Mouse (Mus musculus) lung, postnatal 36 days (tissue): ENCODE measurements at regions not wholly inside any gene's neighbourhood (a gene's known extent, or its start where the extent isn't known, plus 50 kb on each side); places are given as distances from the start of the nearest gene placed in this dataset.

Source experiments
- DNase-seq: peaks from one replicate; pipeline ENCODE4 v3.0.0; 2022; ENCODE audit warnings: mixed read lengths

DNA sequence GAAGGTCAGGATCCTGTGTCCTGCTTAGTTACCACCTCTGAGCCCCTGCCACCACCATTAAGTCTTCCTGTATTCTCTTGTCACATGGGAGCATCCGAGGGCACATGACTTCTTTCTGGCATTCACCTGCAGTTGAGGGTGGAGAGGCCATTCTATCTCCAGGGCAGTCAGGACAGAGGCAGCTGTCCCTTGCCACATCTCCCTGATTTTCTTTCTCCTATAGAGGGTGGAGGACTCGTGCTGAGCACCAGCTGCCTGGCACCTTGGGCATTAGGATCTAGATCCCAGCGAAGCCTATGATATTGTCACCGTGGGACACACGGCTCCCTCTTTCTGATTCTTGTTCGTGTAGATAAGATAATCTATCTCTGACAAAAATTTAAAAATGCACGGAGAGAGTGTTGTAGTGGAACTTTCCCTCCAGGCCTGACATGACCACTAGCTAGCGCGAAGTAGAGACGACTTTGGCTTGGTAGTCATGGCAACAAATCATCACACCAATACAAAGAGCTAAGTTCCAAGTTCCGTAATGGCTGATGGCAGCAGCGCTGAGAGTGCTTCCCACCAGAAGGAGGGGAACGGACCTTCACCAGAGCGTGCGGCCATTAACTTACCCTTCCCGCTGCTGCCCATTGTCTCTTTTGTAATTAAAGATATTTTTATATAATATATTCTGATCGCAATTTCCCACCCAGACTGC is 137.7 kb downstream of the Ipmk start:
- no peak for DNase-seq

DNA sequence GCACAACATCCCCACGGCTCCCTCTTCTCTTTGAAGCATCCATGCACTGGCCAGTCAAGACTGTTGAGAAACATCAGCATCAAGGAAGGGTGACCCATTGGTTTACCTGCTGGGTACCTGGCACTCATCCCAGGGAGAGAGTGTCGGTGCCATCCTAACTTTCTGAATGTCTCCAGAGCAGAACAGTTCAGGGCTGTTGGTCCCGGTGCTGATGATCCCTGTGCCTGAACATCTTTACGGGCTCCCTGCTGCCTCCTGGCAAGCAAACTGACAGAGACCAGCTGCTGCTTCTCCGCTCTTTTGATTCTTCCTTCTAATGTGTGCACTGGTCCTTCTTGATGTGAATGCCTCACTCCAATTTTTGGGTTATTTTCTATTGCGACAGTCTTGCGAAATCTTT is 142.2 kb downstream of the Ipmk start:
- no peak for DNase-seq

DNA sequence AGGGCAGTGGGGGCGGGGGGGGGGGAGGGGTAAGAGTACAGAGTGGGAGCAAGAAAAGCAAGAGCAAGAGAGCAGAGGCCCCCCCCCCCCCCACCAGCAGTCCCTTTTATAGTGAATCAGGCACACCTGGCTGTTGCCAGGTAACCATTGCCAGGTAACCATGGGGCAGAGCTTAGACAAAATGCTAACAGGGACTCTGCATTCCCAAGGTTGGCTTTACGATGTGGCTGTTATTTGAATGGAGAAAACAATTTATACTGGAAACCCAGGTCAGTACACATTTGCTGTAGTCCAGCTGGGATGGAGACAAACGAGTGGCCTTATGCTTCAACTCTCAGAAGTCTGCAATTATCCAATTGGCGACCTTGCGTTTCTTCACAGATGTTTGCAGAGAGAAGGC is 154.5 kb downstream of the Ipmk start:
- no peak for DNase-seq

DNA sequence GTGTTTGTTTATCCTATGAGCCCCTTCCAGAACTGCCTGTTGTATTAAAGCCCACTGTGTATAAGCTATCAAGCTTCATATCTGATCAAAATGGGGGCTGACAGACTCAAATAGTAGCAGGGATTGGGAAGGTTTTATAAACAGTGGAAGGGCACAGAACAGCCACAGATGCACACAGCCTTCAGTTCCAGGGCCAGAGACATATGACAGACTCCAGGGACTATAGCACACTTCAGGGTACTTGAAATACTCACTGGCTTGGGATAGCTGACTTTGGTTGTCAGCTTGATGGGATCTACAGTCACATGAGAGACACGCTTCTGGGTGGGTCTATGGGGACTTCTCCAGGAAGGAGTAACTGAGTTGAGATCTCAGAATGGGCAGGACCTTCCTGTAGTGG is 156.7 kb downstream of the Ipmk start:
- DNase-seq, result no peak

DNA sequence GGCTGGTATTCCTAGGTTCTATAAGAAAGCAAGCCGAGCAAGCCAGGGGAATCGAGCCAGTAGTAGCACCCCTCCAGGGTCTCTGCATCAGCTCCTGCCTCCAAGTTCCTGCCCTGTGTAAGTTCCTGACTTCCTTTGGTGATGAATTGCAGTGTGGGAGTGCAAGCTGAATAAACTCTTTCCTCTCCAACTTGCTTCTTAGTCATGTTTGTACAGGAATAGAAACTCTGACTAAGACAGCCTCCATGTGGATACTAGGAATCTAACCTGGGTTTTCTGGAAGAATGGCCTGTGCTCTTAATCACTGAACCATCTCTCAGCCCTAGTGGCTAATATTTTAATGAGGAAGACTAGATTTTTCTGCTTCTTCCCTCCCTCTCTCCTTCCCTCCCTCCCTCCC is 177.7 kb downstream of the Ipmk start:
- DNase-seq, result no peak

DNA sequence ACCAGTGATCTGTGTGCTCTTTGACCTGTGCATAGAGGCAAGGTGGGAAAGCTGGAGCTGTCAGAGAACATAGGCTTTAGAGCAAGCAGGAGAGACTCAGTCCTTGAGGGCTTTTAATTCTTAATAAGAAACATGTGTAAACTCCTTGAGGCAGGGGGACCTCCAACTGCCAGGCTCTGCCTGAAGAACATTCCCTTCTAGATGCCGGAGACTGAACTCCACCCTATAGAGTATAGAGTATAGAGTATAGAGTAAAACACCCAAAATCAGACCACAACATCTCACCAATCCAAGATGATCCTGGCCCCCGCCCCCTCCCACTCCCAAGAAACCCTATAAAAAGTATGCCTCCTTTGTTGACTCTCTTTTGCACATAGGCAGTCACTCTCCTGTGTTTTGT is 186.2 kb downstream of the Ipmk start:
- DNase-seq, result no peak

DNA sequence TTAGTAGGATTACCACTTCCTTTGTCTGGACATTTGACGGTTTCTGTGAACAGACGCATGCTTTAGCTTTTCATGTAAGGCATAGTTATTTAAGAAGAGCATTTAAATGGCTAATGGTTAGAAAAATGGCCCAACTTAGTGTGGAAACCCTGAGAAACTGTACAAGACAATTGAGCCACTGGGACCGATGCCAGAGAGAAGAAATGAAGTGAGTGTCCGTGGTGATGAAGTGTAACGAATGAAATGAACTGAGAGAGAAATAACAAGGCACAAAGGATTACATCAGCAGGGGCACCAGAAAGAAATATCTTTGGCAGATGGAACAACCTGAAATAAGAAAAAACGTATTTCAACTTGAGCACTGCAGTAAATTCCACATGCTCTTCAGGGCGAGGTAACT is 197.9 kb downstream of the Ipmk start:
- DNase-seq, result peak; percentile 29

DNA sequence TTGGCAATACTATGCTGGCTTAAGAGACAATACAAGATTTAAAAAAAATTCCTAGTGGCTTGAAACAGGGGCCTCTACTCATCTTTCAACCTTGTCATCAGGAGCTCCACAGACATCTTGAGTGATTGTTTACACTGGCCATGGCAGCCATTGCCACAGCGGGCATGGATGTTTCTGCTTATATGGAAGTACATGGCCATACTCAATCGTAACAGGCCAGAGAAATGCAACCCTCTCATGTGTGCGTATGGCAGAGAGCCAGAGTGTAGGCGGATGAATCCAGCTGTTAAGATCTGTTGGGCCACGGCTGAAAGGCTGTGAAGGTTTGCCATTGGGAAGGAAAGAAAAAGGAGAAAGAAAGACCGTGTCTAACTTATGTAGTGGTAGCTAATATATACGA is 198.9 kb downstream of the Ipmk start:
- no peak for DNase-seq

DNA sequence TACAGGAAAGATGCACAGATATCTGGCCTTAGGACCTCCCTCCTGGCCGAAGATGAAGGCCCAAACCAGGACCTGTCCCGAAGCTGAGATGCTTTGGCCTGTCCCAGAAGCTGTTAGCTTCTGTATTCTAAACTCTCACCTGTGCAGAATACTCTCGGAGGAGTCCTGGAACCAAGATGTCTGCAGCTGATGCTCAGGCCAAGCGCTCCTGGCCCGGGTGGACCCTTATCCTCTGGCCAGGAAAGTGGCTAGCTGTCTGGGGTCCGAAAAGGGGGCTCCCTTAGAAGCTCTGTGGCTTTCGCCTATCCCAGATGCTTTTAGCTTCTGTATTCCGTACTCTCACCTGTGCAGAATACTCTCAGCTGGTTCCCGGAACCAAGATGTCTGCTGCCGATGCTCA is 236.2 kb downstream of the Ipmk start:
- no peak for DNase-seq

DNA sequence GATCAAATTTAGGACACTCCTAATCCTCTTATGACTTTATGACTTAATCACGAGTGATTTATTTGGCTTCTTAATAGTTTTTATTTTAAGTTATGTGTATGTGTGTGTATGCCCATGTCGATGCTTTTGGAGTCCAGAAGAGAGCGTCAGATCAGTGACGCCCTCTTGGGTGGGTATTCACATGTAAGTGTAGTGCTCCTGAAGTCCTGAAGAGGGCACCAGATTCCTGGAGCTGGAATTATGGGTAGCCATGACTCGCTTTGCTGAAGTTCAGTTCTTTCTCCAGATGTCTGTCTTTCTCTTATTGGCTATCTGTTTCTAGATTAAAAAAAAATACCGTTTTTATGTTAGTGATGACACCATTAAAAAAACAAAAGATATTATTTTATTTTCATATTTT is 251.0 kb downstream of the Ipmk start:
- no peak for DNase-seq

DNA sequence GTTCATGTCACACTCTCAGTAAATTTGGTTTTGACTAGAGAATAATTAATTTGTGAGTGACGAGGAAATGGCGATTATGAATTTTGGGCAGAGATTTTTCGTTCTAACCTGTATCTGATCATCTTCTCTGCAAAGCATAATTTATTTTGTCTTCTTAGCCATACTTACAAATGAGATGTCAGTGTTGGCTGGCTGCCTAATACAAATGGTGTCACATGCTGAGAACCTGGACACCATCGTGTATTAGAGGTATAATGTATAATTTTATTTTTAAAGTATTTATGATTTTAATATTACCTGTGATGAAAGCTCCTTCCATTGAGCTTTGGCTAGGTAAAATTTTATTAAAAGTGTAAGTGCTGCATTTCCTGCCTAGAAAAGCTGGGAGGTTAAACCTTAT is 266.2 kb downstream of the Ipmk start:
- DNase-seq, result no peak

DNA sequence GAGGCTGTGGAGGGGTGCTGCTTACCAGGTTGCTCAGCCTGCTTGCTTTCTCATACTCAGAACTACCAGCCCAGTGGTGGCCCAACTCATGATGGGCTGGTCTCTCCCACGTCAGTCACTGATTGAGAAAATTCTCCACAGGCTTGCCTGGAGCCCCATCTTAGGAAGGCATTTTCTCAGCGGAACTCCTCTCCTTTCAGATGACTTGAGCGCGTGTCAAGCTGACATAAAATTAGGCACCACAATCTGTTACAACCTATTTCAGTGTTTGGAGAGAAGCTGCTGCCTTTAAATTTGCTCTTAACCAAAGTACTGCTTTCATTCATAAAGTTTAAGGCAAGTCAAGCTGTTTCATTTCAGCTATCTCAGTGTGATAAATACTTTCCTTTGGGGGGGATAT is 269.6 kb downstream of the Ipmk start:
- no peak for DNase-seq

DNA sequence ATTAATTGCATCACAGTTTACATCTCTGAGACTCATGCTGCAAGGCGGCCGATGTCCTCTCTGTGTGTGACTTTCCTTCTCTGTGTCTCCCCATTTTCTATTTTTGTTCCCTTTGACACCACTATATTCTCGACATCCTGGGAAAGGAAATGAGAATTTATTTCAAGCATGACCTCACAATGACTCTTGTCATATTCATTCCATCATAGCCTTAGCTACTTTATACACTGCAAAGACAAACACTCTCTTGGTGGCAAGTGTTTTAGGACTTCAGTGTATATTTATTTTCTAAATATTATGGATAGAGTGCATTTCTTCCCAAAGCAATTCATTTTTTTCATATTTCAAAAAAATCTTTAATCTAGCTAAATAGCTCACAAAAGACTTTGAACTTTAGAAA is 298.5 kb downstream of the Ipmk start:
- no peak for DNase-seq

DNA sequence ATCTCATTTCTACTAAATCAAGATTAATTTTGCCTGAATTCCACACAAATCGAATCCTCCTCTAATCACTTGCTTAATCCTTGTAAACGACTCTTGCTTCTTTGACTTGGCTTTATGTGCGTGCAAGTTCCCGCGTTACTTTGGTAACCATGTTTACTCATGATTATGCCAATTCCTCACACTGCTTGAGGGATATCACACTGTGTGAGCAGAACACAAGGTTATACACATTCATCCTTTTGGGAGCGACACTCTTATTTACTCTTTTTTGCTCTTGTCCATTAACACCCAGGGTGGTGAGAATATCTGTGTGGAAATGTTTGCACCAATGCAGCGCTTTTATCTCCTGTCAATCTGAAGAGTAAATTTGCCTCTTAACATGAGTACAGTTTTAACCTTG is 310.0 kb downstream of the Ipmk start:
- no peak for DNase-seq

DNA sequence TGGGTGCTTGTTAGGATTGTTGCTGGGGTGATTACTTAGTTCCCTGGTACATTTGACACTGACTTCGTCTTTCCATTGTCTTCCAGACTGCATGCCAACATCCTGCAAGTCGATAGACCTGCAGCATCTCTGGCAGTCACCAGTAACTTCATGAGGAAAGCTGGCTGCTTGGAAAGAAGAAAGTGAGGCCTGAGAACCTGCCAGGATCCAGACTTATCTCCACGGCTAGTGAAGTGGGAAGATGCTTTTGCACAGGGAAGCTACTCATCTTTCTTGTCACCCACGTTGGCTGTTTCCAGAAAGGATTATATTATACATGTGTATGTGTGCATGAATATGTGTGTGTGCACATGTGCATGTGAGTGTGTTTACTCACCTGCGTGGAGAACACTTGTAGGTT is 316.0 kb downstream of the Ipmk start:
- no peak for DNase-seq

DNA sequence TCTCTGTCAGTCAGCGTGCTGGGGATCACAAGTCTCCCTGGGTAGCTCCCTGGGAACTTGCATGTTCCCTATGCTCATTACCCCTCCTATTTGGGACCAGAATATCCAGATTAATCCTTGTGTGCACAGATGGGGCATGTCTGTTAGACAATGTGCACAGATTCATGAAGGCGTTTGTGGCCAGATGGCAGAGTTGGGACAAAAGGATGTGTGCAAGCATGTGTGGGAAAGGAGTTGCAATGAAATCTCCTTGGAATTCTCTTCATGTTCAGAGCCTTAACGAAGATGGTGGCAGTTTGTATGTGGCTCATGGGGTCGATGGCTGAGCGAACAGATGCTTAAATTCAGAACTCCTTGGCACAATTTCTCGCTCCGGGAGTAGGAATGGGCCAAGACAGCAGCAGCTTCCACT is 319.6 kb downstream of the Ipmk start:
- DNase-seq, result no peak

DNA sequence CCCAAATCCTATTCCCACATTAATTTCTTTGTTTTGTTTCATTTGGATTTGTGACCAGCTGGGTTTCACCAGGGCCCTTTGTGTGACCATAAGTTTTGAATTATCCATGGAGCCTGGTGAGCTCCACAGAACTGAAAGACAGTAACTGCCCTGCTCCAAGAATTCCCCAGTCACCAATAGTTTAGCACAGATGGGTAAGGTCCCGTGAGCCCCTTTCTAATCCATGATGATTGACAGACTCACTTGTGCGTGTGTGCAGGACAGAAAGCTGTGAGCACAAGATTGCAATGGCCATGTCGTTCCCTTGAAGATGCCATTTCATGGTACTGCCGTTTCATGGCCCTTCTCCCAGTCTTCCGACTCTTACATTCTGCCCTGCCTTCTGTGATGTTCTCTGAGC is 331.7 kb downstream of the Ipmk start:
- no peak for DNase-seq

DNA sequence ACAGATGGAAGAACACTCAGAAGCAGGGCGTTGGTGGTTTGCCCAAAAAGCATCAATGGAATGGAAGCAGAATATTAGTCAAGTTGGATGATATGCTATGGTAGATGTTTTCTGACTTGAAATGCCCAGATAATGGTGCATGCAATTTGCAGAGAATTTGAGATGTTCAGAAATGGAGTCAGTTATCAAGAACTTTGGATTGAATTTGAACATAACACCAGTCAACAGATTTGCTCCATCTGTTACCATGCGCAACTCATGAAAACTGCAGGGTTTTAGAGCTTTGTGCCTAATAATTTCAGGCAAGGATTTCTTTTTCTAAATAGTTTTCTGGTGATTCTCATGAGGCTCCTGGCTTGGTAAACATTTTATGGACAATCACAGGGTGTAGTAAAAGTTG is 365.9 kb downstream of the Ipmk start:
- DNase-seq, result no peak

DNA sequence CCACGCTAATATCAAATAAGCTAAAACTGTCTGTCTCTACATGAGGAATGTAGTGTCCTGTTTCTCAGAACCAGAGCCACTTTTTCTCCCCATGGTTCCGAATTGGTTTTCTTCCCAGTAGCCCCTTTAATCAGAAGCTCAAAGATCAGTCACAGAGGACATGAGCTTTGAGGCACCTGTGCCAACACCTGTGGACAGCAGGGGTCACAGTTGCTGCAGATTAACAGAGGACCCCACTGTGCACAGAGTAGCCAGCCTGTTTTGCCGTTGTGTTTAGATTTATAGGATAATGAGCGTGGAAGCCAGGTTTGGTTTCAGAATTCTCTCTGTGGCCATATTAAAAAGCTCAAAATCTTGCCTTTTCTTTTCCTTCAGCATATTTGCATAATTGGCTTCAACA is 380.2 kb downstream of the Ipmk start:
- no peak for DNase-seq

DNA sequence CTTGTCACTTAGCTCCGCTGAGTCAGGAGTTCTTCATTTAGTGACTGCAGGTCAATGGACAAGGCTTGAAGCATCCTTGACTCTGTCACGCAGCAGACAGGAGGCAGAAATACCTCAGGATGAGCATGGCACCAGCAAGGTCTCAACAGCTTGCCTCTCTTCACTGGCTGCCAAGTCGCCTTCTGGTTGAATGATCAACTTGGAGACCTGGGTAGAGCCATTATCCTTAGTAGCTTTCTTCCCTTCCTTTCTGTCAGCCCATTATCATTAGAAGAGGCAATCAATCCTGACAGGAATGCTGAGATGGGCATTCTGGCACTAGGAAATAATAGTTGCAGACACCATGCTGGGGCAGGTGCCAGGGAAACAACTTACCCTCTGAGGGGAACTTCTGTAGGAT is 386.3 kb downstream of the Ipmk start:
- DNase-seq, result no peak

DNA sequence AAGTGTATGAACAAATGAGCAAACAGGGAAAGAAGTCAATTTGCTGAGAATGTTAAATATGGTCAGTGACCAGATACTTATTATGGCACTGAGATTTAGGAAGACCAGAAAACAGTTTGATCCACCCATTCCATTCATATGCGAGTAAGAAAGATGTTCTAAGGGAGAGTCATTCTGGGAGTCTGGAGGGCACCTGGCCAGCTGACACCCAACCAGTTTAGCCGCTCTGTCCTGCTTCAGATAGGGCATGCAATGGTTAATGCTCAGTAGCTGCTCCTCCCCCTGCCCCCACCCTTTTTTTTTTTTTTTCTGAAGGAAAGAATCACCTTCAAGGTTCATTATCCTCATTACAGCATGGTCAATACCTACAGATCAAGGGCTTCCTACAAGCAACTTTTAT is 386.9 kb downstream of the Ipmk start:
- DNase-seq, result no peak

DNA sequence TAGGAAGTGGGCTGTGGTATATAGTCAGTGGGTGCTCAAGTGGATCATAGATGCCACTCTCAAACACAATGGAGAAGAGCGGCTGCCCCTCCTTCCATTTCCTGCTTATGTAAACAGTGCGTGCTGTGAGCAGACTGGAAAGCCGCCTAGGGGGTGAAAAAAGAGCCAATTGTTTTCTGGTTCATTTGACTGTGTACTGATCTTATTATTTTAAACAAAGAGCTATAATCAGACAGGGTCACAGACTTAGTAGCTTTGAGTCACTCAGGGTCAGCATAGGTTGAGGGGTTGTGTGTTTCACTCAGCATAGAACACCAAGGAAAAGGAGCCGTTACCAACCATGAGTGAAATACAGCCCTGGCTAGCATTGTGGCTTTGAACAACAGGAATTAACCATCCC is 390.7 kb downstream of the Ipmk start:
- DNase-seq, result peak; percentile 26

DNA sequence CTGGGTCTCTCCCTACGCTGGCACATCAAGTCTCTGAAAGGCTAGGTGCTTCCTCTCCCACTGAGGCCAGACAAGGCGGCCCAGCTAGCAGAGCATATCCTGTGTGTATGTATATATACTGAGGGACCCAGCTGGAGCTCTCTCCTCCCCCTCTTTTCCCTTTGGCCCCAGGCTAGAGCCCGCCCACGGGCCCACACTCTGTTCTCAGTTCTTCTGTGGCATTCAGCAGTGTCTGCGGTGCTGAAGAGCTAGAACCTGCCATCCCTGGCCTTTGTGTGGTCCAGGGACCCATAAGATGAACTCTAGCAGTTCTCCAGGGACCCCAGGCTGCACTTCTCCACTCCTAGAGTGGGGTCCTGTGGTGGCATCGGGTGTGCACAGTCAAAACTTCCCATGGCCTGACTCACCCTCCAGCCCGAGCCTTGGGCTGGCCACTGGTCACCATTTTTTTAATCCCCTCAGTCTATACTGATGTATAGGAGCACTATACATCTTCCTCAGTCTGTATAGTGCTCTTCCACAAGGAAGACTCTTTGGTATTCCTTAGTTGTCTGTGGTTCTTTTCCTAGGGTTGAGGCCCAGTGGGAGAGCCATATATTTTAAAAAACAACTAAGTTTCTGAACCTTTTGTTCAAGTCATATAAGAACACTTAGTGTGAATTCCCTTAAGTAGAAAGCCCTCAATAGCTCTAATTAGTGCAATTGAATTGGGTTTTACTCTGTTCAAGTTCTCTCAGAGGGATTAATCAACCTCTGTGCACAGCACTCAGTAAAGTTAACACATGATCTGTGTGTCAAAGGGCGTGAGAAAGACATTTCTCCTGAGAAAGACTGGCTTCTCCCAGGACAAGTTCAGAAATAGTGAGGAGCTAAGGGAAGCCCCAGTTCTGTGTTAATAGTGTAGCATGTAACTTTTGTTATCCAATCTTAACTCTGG is 401.3 kb downstream of the Ipmk start:
- no peak for DNase-seq

DNA sequence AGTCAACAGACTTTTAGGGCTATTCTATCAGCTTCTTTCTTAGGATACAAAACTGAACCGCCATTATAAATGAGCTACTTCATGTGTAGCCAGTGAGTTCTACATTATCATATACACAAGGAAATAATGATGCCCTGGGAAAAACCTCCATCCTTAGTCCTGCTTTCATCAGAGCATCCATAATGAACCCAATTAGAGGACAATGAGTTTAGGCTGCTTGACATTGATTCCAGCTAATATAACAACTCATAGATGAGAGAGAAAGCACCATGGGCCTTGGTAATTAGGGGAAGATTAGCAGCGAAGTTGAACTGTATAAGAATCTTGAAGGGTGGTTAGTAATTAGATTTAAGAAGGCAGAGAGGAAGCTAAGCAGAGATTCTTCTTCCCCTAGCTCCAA is 405.7 kb downstream of the Ipmk start:
- DNase-seq, result no peak

DNA sequence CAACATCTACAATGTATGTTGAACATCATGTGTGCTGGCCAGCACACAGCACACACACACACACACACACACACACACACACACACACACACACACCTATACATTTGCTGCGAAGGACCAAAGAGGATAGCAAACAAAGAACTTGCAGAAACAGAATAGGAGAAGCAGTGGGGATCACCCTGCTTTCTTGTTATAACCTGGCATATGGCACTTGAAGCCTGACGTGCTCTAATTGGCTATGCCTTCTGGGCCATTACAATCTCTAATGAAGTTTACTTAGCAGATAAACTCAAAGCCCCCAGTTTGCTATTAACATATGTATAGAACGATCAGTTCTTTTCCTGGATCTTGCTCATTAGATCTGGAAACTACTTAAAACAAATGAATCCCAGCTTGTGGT is 407.2 kb downstream of the Ipmk start:
- DNase-seq, result no peak
